Mouse (Mus musculus): ENCODE results near the gene Ankrd26.

DNA sequence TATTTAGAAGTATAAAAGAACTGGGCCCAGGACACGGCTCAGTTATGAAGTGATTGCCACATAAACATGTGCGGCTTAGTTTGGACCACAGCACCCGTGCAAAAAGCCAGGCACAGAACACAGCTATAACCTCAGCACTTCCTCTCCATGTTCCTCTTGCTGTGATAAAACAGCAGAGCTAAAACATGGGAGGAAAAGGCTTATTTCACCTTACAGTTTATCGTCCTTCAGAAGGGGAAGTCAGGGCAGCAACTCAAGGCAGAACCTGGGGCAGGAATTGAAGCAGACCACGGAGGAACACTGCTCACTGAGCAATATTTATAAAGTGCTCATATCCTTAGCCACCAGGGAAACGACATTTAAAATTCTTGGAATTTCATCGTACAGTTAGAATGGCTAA lies 63.0 kb downstream of the Ankrd26 start:
- TF ChIP-seq CTCF (IDR thresholded peaks at IDR 0.05; ENCODE audit: control insufficient read depth, insufficient read depth, insufficient replicate concordance, low read depth, low read length): no peak
- no peak for TF ChIP-seq POLR2A (IDR thresholded peaks at IDR 0.05; ENCODE audit: control insufficient read depth, low read depth, low read length)
